Mouse (Mus musculus) hindbrain, embryonic 10.5 days (tissue): ENCODE data around the gene Gpatch8. TPM values are rescaled to one million over a fixed set of nuclear protein-coding genes. Genes with fewer than 3 reads are reported as not detected.

Source experiments
- DNase-seq: peaks from one replicate; pipeline ENCODE4 v3.0.0-alpha.2; 2017; ENCODE audit warnings: low spot score
- H3K27ac ChIP-seq: fragments of 300-500 bp; sonication (generic); 2 replicates; pipeline ENCODE4 v1.5.1; 2016; ENCODE audit warnings: mild to moderate bottlenecking, moderate library complexity
- H3K27me3 ChIP-seq: fragments of 300-500 bp; sonication (generic); 2 replicates; pipeline ENCODE4 v1.6.1; 2016; ENCODE audit warnings: mild to moderate bottlenecking; ENCODE audit not compliant: poor library complexity, insufficient read depth, severe bottlenecking
- H3K36me3 ChIP-seq: fragments of 300-500 bp; sonication (generic); 2 replicates; pipeline ENCODE4 v1.6.1; 2016; ENCODE audit warnings: mild to moderate bottlenecking, moderate library complexity
- H3K4me1 ChIP-seq: fragments of 300-500 bp; sonication (generic); replicated peaks from 2 replicates; pipeline ENCODE4 v1.6.1; 2016; ENCODE audit warnings: mild to moderate bottlenecking
- H3K4me3 ChIP-seq: fragments of 300-500 bp; sonication (generic); 2 replicates; pipeline ENCODE4 v1.5.1; 2016; ENCODE audit warnings: mild to moderate bottlenecking, moderate library complexity
- H3K9me3 ChIP-seq: fragments of 300-500 bp; sonication (generic); 2 replicates; pipeline ENCODE4 v1.6.1; 2016; ENCODE audit warnings: mild to moderate bottlenecking, moderate library complexity
- WGBS: fragments of 180-500 bp; shearing (Covaris S2); methylation state at CpG from one replicate; pipeline ENCODE4 v1.1.7; 2016; 5-methylcytosine and 5-hydroxymethylcytosine counted together
- polyA plus RNA-seq: library from polyadenylated mRNA; unstranded; fragments of >200 nt; fragmentation: Nextera tagmentation; extraction: Ambion mirVana; gene quantifications from 2 replicates; pipeline ENCODE4 v1.2.1, GENCODE M21; 2016

Gpatch8 gene
- polyA plus RNA-seq, 1 experiment from 2014 or later: 66.5 TPM

DNA sequence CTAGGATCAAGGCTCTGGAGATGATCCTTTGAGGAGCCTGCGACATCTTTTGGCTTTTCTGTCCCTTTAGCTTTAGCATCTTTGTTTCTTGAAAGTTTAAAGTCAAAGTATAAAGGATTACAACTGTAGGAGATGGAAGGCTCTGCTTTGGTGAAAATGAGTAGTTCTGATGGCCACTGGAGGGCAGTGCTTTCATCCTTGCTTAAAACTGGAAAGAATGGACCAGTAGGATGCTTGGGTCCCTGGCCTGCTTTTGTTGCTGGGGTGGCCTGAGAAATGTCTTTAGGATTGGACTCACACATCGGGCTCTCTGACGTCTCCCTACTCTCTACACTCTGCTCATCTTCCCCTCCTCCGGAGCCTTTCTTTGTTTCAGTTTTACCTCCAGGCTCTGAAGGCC, 75.3 kb downstream of the Gpatch8 start:
- H3K27me3 ChIP-seq: no peaks in the 10 kb centered on the region
- 88% methylated on average over 4 of the region's 4 CpGs for WGBS
- H3K27ac ChIP-seq: no peak overlapping the region
- no peaks in the 10 kb centered on the region for H3K9me3 ChIP-seq
- H3K4me3 ChIP-seq: no peak overlapping the region
- H3K4me1 ChIP-seq: no peaks in the 10 kb centered on the region
- H3K36me3 ChIP-seq: peaks cover 88% of the 10 kb centered on the region
- no peak for DNase-seq

DNA sequence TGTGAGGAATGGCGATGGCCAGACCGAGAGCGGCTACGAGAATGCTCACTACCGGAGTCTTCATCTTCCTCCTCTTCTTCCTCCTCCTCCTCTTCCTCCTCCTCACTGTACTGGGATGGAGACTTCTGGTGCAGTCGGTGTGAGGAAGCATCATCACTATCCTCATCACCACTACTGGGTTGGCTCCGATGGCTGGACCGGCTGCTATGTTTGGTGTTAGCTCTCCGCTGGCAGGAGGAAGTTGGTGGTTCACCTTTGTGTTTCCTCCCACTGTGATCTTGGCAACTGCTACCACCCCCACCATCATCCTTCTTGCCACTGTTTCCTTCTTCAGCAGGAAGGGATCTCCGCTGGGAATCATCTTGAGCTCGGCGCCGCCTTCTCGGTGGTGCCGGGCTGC, 76.1 kb downstream of the Gpatch8 start:
- DNase-seq: no peak
- H3K9me3 ChIP-seq: no peaks in the 10 kb centered on the region
- H3K36me3 ChIP-seq: peaks cover 87% of the 10 kb centered on the region
- no peaks in the 10 kb centered on the region for H3K4me1 ChIP-seq
- no peaks in the 10 kb centered on the region for H3K27me3 ChIP-seq
- H3K27ac ChIP-seq: no peak overlapping the region
- WGBS: 97% methylated on average over 15 of the region's 15 CpGs
- H3K4me3 ChIP-seq: no peak overlapping the region

DNA sequence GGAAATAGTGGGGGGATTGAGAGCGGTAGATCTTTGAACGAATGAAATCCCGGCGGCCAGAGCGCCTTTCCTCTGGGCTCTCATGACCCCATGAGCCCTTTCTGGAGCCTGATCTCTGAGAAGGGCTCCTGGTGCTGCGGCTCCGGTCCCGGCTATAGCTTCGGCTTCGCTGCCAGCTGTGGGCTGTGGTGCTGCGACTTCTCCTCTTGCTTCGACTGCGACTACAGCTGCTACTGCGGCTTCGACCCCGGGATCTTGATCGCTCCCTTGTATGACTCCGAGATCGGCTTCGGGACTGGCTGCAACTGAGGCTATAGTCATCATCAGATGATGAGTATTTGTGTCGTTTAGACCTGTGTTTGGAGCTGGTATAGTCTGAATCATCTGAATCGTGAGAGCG, 76.6 kb downstream of the Gpatch8 start:
- H3K27ac ChIP-seq: no peak overlapping the region
- peaks cover 87% of the 10 kb centered on the region for H3K36me3 ChIP-seq
- DNase-seq: no peak
- no peaks in the 10 kb centered on the region for H3K27me3 ChIP-seq
- no peak overlapping the region for H3K4me3 ChIP-seq
- H3K9me3 ChIP-seq: no peaks in the 10 kb centered on the region
- no peaks in the 10 kb centered on the region for H3K4me1 ChIP-seq
- 97% methylated on average over 23 of the region's 23 CpGs for WGBS

DNA sequence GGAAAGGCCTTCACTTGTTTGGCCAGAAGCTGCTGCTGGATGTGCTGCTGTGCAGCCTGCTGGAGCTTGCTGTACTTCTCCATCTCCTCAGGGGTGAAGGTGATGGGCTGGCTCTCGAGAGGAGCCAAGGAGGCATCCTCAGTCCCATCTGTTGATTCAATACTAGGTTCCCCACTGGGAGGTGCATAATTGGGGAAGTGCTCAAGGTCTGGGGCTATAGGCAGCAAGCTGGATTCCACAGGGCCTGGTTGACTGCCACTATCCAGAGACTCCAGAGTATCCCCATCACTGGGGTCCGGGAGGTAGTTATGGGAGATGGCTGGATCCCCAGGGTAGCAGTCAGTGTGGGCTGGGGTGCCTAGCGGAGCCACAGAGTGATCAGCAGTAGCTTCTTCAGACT, 77.5 kb downstream of the Gpatch8 start:
- 83% methylated on average over 3 of the region's 3 CpGs for WGBS
- no peak overlapping the region for H3K27ac ChIP-seq
- H3K4me3 ChIP-seq: no peak overlapping the region
- H3K9me3 ChIP-seq: no peaks in the 10 kb centered on the region
- DNase-seq: no peak
- H3K4me1 ChIP-seq: no peaks in the 10 kb centered on the region
- peaks cover 85% of the 10 kb centered on the region for H3K36me3 ChIP-seq
- no peaks in the 10 kb centered on the region for H3K27me3 ChIP-seq

DNA sequence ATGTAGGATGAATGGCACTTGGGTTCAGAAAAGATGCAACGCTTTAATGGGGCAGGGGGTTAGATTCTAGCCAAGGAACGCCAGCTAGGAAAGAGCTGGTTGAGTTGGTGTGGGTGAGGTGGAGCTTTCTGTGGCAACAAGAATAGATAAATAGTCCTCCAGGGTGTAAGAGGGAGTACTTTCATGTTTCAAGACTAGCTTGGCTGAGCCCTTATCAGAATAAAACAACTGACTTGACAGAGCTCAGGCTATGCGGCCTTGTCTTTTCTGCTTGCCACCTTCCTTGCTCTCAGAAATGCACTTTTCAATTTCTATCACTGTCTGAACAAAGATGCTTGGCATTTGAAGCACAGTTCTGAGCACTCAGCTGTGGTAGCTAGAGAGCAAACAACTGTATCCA, 81.2 kb downstream of the Gpatch8 start:
- WGBS: 94% methylated on average over 3 of the region's 3 CpGs
- peaks cover 53% of the 10 kb centered on the region for H3K36me3 ChIP-seq
- H3K27ac ChIP-seq: no peak overlapping the region
- H3K9me3 ChIP-seq: no peaks in the 10 kb centered on the region
- H3K27me3 ChIP-seq: no peaks in the 10 kb centered on the region
- no peaks in the 10 kb centered on the region for H3K4me1 ChIP-seq
- H3K4me3 ChIP-seq: no peak overlapping the region
- no peak for DNase-seq

DNA sequence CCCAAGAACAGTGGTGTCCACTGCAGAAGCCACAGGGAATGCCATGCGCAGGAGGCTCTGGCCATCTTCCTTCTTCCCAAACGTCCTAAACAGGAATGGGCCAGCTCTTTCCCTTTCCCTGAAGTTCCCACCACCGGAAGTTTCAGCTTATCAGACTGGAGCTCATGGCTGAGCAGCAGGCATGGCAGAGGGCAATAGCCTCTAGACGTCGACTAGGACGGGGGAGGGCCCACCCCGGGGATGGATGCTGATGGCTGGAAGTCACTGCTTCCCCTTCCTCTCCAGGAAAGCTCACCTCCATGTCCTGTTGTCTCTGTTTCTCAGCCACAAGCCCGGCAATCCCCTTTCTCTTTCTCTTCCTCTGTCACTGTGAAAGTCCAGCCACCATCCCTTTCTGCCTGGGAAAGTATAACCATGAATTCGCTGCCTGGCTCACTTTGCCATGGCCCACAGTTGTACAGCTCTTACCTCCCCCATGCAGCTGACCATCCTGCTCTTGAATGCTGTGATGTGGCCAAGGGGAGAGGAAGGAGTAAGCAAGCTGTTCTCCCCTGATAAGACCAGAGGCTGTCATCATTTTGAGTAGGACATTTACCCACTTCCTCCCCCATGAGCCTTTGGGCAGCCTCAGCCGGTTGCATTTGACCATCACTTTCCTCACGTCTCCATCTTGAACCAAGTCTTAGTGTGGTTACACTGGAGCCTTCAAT, 86.4 kb downstream of the Gpatch8 start, which contains the start of gene Itga2b:
Itga2b (minus strand) TSS at position 475 of the 710 bp plus-strand sequence.
- Histone ChIP-seq H3K36me3 (peaks cover 8% of the 10 kb centered on the region), H3K9me3 (no peaks in the 10 kb centered on the region), H3K27me3 (peaks cover 46% of the 10 kb centered on the region), H3K27ac (peak within 1 kb of the TSS; percentile 50), H3K4me3 (0 out of 2 replicates have a peak within 1 kb of the TSS, but pooled peaks have one; percentile 11), H3K4me1 (peaks cover 32% of the 10 kb centered on the region)
- DNase-seq: no peak
- 74% methylated on average over 11 of the region's 11 CpGs for WGBS

DNA sequence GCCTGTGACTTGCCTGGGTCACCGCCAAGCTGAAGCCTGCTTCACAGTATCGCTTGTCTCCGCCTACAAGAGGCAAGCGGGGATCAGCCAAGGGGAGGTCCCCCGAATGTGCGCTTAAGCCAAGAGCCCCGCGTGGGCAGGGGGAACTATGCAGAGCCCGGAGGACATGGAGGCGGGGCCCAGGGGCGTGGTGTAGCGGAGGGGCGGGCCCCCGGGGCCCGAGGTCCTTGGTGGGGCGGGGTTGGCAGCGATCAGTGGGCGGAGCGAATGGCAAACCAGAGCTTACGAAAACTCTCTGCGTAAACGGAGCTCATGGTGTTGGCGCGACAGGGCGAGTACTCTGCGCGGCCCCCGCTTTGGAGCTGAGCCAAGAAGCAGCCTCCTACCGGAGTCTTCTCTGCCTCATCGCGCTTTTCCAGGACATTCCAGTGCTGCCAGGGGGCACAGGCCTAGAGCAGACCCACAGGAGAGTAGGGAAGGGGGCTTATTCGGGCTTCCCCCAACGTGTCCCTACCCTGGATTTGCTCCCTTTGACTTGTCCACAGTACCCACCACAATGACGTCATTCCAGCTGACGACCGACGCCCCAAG, 89.1 kb downstream of the Gpatch8 start:
- H3K27ac ChIP-seq: peak overlapping the region; percentile 57

DNA sequence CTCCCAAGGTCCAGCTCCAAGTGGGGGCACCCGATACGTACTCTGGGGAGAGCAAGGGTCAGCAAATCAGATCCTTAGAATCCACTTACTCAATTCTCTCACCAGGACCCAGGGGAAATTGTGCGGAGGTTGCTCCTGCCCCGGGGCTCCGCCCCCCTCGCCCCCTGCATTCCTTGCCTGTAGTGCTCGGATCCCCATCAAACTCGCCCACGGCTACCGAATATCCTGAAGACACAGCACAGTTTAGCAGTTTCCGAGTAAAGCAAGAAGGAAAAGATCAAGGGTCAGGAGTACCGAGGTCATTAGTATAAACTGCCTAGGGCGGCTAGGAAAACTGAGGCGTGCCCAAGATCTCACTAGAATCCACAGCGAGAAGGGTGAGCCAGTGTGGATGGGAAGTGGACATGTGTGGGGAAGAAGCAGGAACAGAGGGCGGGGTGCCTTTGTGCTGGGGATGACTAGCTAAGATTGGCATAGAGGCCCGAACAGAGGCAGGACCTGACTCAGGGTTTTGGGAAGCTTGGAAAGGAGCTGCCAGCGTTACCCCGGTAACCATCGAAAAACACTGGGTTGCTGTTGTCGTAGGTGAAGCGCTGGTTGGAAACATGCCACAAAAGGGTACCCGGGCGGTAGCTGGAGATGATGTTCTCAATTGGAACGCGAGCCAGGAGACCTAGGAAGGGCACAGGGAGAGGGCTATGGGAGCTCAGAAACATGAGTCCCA, 90.3 kb downstream of the Gpatch8 start:
- Histone ChIP-seq H3K27me3 (peaks cover 62% of the 10 kb centered on the region), H3K4me3 (peak overlapping the region; percentile 23; the same call in 1 of the 2 replicates), H3K36me3 (no peaks in the 10 kb centered on the region), H3K9me3 (no peaks in the 10 kb centered on the region), H3K27ac (no peak overlapping the region), H3K4me1 (peaks cover 37% of the 10 kb centered on the region)
- peak; percentile 56 for DNase-seq
- WGBS: 8% methylated on average over 26 of the region's 26 CpGs

More for the DNA sequence above, 89.1 kb downstream of the Gpatch8 start:
- Histone ChIP-seq H3K4me3 (peak overlapping the region; percentile 48), H3K4me1 (peaks cover 34% of the 10 kb centered on the region), H3K9me3 (no peaks in the 10 kb centered on the region), H3K36me3 (no peaks in the 10 kb centered on the region), H3K27me3 (peaks cover 53% of the 10 kb centered on the region)
- under 1% methylated on average over 37 of the region's 37 CpGs for WGBS
- DNase-seq: peak; percentile 90

DNA sequence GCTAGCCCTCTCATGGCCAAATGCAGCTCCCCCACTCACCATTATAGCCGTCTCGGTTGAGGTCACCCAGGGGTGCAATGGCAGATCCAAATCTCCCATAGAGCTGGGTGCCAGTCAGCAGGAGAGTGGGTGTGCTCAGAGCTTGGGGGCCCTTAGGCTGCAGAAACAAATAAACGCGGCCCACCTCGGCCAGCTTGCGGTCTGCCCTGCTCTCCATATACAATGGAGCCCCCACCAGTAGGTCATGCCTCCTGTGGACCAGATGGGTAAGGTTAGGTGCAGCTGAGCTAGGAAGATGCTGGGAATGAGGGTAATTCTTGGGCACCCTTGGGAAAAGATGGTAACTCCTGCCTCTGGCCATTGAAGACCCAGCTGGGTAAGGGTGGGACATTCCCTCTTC, 91.3 kb downstream of the Gpatch8 start:
- H3K27ac ChIP-seq: no peak overlapping the region

DNA sequence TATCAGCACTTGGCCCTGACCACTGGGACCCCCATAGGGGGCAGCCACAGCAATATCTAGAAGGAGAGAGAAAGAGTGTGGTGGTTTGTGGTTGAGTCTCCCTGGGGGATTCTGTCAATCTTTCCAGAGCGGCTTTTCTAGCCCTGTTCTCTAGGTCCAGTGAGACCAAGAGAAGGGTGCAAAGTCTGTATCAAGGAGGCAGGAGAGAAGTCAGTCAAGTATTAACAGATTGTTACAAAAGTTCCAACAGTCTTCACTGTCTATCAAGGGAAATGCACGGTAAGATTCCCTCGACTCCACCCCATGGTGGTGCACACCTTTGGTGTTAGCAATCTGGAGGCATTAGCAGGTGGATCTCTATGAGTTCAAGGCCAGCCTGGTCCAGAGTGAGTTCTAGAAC, 94.4 kb downstream of the Gpatch8 start:
- Histone ChIP-seq H3K36me3 (no peaks in the 10 kb centered on the region), H3K4me3 (no peak overlapping the region), H3K9me3 (no peaks in the 10 kb centered on the region), H3K4me1 (peaks cover 29% of the 10 kb centered on the region), H3K27me3 (peaks cover 69% of the 10 kb centered on the region), H3K27ac (no peak overlapping the region)
- 78% methylated on average over 3 of the region's 3 CpGs for WGBS
- DNase-seq: no peak

More for the DNA sequence above, 91.3 kb downstream of the Gpatch8 start:
- WGBS: 94% methylated on average over 6 of the region's 6 CpGs
- Histone ChIP-seq H3K4me3 (no peak overlapping the region), H3K36me3 (no peaks in the 10 kb centered on the region), H3K4me1 (peaks cover 39% of the 10 kb centered on the region), H3K27me3 (peaks cover 71% of the 10 kb centered on the region), H3K9me3 (no peaks in the 10 kb centered on the region)
- DNase-seq: no peak

DNA sequence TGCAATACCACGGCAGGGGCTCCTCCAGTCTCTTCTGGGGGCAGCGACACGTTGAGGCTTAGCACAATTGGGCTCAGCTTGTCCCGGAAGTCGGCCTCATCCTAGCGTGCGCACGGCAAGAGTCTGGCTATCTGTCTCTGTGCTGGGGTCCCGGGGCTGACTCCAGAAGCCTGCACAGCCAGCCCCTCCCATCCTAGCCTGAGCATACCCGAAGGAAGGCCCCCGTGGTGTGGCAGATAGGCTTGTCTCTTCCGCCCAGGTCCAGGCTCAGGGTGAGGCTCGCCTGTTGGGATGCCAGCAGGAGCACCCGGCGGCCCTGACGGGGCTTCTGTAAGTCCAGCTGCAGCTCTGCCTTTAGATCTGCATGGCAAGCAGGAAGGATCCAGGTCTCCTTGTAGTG, 95.7 kb downstream of the Gpatch8 start:
- Histone ChIP-seq H3K4me3 (no peak overlapping the region), H3K4me1 (peaks cover 30% of the 10 kb centered on the region), H3K36me3 (no peaks in the 10 kb centered on the region), H3K9me3 (no peaks in the 10 kb centered on the region), H3K27ac (no peak overlapping the region), H3K27me3 (peaks cover 68% of the 10 kb centered on the region)
- no peak for DNase-seq
- 59% methylated on average over 16 of the region's 16 CpGs for WGBS

DNA sequence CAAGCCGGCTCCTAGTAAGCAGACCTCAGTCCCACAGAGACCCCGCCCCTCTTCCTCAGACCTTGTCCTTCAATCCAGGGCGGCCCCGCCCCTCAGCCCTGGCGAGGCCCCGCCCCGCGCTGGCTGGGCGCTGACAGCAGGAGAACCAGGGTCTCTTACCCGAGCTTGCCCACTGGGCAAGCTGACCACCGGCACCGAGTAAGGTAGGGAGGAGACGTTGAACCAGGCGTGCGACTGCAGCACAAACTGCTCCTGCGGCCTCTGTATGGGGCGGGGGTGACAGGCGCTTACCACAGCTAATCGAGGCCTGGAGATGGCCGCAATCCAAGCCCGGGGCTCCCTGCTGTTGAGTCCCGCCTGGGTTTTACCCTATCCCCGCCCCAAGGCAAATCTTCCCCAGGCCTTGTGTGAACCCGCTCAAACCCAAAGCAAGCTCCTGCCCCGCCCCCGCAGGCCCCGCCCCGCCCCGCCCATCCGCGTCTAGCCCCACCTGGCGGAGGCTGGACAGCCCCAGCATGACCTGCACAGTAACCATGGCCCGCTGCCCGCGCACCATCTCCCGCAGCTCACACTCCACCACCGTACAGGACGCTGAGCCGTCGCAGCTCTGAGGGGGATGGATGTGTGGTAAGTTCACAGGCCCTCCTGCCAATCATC, 100.3 kb downstream of the Gpatch8 start:
- WGBS: under 1% methylated on average over 40 of the region's 40 CpGs
- Histone ChIP-seq H3K9me3 (no peaks in the 10 kb centered on the region), H3K27ac (peak overlapping the region; percentile 75), H3K4me3 (peak overlapping the region; percentile 64), H3K36me3 (no peaks in the 10 kb centered on the region), H3K27me3 (peaks cover 86% of the 10 kb centered on the region), H3K4me1 (peaks cover 33% of the 10 kb centered on the region)
- peak; percentile 83 for DNase-seq
